Comparison of ENCODE assay signal across 8 mouse cellular contexts in the genomic region with DNA sequence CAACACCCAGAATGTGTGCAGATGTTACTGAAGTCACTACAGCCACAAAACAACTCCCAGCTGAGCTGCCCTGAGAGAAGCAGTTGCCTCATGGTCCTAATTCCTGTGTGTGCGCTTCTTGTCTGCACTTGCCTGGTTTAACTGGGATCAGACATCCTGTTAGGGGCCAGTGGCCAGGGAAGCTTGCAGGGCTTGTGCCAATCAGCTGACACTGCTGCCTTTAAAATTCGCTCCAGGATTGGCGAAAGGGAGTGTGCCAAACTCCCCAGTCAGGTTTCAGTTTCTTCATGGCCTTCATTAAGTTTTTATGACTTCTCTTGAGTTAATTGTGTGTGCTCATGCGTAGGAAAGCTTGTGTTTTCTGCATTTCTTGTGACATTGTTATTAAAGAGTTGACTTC. TPM values are rescaled to one million over a fixed set of nuclear protein-coding genes. Genes with fewer than 3 reads are reported as not detected.
DNase-seq lines count a peak whose midpoint lies in the region; ATAC-seq and TF ChIP-seq lines count a peak whose summit lies in the region.

No protein-coding gene starts in this region.

- no peaks in the 10 kb centered on the region for H3K27me3 ChIP-seq in embryonic facial prominence, embryonic 11.5 days (ENCODE audit: control insufficient read depth, insufficient read depth, low read length)
- H3K27me3 ChIP-seq in intestine, embryonic 14.5 days (replicated peaks; ENCODE audit: control insufficient read depth, insufficient read depth, low read length), result no peaks in the 10 kb centered on the region
- 0 out of 2 replicates have a peak, but pooled peaks cover 2% of the 10 kb centered on the region for H3K27me3 ChIP-seq in liver, postnatal 0 days (ENCODE audit: insufficient read depth, low read length)

- TF ChIP-seq EP300 in liver, postnatal 0 days (IDR thresholded peaks at IDR 0.05; ENCODE audit: low read depth), result no peak

- no peak for ATAC-seq in embryonic facial prominence, embryonic 11.5 days (replicated peaks; ENCODE audit: insufficient number of reproducible peaks, low FRiP score, low TSS enrichment, low read depth)
- no peak for ATAC-seq in intestine, embryonic 14.5 days (replicated peaks; ENCODE audit: low FRiP score, low TSS enrichment, low read depth)
- no peak for ATAC-seq in liver, postnatal 0 days

- H3K9ac ChIP-seq in embryonic facial prominence, embryonic 11.5 days (replicated peaks; ENCODE audit: low read length), result peak overlapping the region; percentile 6; the same call in 1 of the 2 replicates
- no peak overlapping the region for H3K9ac ChIP-seq in intestine, embryonic 14.5 days (ENCODE audit: low read length)
- H3K9ac ChIP-seq in liver, postnatal 0 days (replicated peaks), result no peak overlapping the region

- 0 out of 2 replicates have a peak, but pooled peaks cover 4% of the 10 kb centered on the region for H3K4me1 ChIP-seq in embryonic facial prominence, embryonic 11.5 days (ENCODE audit: control insufficient read depth, insufficient read depth, low read length)
- peaks cover 35% of the 10 kb centered on the region for H3K4me1 ChIP-seq in intestine, embryonic 14.5 days (replicated peaks; ENCODE audit: control insufficient read depth, insufficient read depth, low read length)
- peaks cover 3% of the 10 kb centered on the region for H3K4me1 ChIP-seq in liver, postnatal 0 days (ENCODE audit: insufficient read depth)

- intact Hi-C loops in left cerebral cortex, postnatal 4 days (cut with DNase I), result no loop called here

- DNase-seq in left cerebral cortex, postnatal 4 days, result peak; percentile 34
- no peak for DNase-seq in left cerebral cortex, adult 9 months (ENCODE audit: low spot score in 2 of 2)
- DNase-seq in embryonic facial prominence, embryonic 11.5 days (ENCODE audit: low spot score), result peak; percentile 50
- no peak for DNase-seq in intestine, embryonic 14.5 days (ENCODE audit: low spot score)
- no peak for DNase-seq in liver, postnatal 0 days
- no peak for DNase-seq in layer of hippocampus, adult 2 months (ENCODE audit: low spot score in 2 of 2)
- DNase-seq in layer of hippocampus, adult 8-10 months (ENCODE audit: low spot score in 2 of 2), result no peak
- no peak for DNase-seq in cerebellum, adult 9-11 months

- 42% methylated on average over 4 of the region's 4 CpGs for WGBS in embryonic facial prominence, embryonic 11.5 days
- WGBS in intestine, embryonic 14.5 days, result 60% methylated on average over 4 of the region's 4 CpGs
- 72% methylated on average over 4 of the region's 4 CpGs for WGBS in liver, postnatal 0 days (ENCODE audit: insufficient replicate concordance)

- H3K27ac ChIP-seq in embryonic facial prominence, embryonic 11.5 days (replicated peaks; ENCODE audit: low read depth, low read length), result 0 out of 2 replicates have a peak overlapping the region, but pooled peaks have one; percentile 8
- peak overlapping the region; percentile 30; the same call in 1 of the 2 replicates for H3K27ac ChIP-seq in intestine, embryonic 14.5 days (ENCODE audit: low read depth)
- H3K27ac ChIP-seq in liver, postnatal 0 days (ENCODE audit: low read depth), result no peak overlapping the region
- H3K27ac ChIP-seq in layer of hippocampus, adult 2 months, result no peak overlapping the region

- no peak for TF ChIP-seq CTCF in liver, postnatal 0 days (IDR thresholded peaks at IDR 0.05; ENCODE audit: low read depth)
- TF ChIP-seq CTCF in layer of hippocampus, adult 2 months (conservative IDR thresholded peaks at IDR 0.05), result no peak

- H3K36me3 ChIP-seq in embryonic facial prominence, embryonic 11.5 days (replicated peaks; ENCODE audit: control insufficient read depth, insufficient read depth, low read depth, low read length), result no peaks in the 10 kb centered on the region
- no peaks in the 10 kb centered on the region for H3K36me3 ChIP-seq in intestine, embryonic 14.5 days (ENCODE audit: control insufficient read depth, insufficient read depth, low read length)
- H3K36me3 ChIP-seq in liver, postnatal 0 days (replicated peaks; ENCODE audit: insufficient read depth, low read length), result no peaks in the 10 kb centered on the region

- H3K9me3 ChIP-seq in embryonic facial prominence, embryonic 11.5 days (replicated peaks; ENCODE audit: control insufficient read depth, low read length), result no peaks in the 10 kb centered on the region
- no peaks in the 10 kb centered on the region for H3K9me3 ChIP-seq in intestine, embryonic 14.5 days (ENCODE audit: control insufficient read depth, low read length)
- no peaks in the 10 kb centered on the region for H3K9me3 ChIP-seq in liver, postnatal 0 days (ENCODE audit: low read length)

- H3K4me3 ChIP-seq in embryonic facial prominence, embryonic 11.5 days (ENCODE audit: low read depth, low read length), result no peak overlapping the region
- H3K4me3 ChIP-seq in intestine, embryonic 14.5 days (ENCODE audit: low read depth, low read length), result no peak overlapping the region
- no peak overlapping the region for H3K4me3 ChIP-seq in liver, postnatal 0 days (ENCODE audit: low read depth, low read length)
- H3K4me3 ChIP-seq in layer of hippocampus, adult 2 months, result no peak overlapping the region

- H3K4me2 ChIP-seq in embryonic facial prominence, embryonic 11.5 days (ENCODE audit: low read depth, low read length), result peak overlapping the region; percentile 16; the same call in 1 of the 2 replicates
- peak overlapping the region; percentile 58; the same call in 1 of the 2 replicates for H3K4me2 ChIP-seq in intestine, embryonic 14.5 days (ENCODE audit: low read length)
- peak overlapping the region; percentile 22 for H3K4me2 ChIP-seq in liver, postnatal 0 days (ENCODE audit: low read depth, low read length)

RNA-seq across cellular contexts. Expression of a gene that starts 3.1 kb away (rescaled TPM):
- total RNA-seq in left cerebral cortex, postnatal 4 days (2021), result 10 to 100 TPM; 40.6 to 45.5 TPM
- polyA plus RNA-seq in embryonic facial prominence, embryonic 11.5 days (2014; fragmentation: Nextera tagmentation; extraction: Ambion mirVana), result 34.5 and 35.4 TPM in 2 replicates
- polyA plus RNA-seq in intestine, embryonic 14.5 days (2014; fragmentation: Nextera tagmentation; extraction: Ambion mirVana), result 32.5 and 35.5 TPM in 2 replicates
- 4.9 and 5.9 TPM in 2 replicates for polyA plus RNA-seq in liver, postnatal 0 days (2015; fragmentation: Nextera tagmentation; extraction: Ambion mirVana)
- total RNA-seq in layer of hippocampus, adult 2 months (2021), result 10 to 100 TPM; 52.0 to 54.3 TPM
- total RNA-seq in layer of hippocampus, adult 8-10 months (2022), result 10 to 100 TPM; 45.9 to 60.5 (median 53.5) TPM

Comparison
In these comparisons a context has a peak if more than half of its experiments do, and no peak if none do; other contexts are left out.
1. DNase-seq: peak in left cerebral cortex, postnatal 4 days (single experiment) and embryonic facial prominence, embryonic 11.5 days (single experiment); none in left cerebral cortex, adult 9 months (0 of 2), intestine, embryonic 14.5 days (single experiment), liver, postnatal 0 days (single experiment), layer of hippocampus, adult 2 months (0 of 2), layer of hippocampus, adult 8-10 months (0 of 2) and cerebellum, adult 9-11 months (single experiment).
2. H3K27ac ChIP-seq: peak in embryonic facial prominence, embryonic 11.5 days (single experiment) and intestine, embryonic 14.5 days (single experiment); none in liver, postnatal 0 days (single experiment) and layer of hippocampus, adult 2 months (single experiment).
3. Peak in every context shown above with its lines, with median percentiles within 50 percentile points of each other: H3K4me2 ChIP-seq.